Mouse (Mus musculus): ENCODE measurements around the gene Celf2.

The Celf2 gene

GRCm38 (mm10) chr2:7392500-7392899 lies 116.9 kb downstream of the Celf2 start:
- DNase-seq (ENCODE audit: low read depth, low spot score) = no peak

GRCm38 (mm10) chr2:7389264-7389663 lies 120.1 kb downstream of the Celf2 start:
- no peak for DNase-seq (ENCODE audit: low read depth, low spot score)

- DNase-seq (ENCODE audit: low read depth, low spot score) = no peak
These were observed 130.6 kb downstream of the Celf2 start for GRCm38 (mm10) chr2:7378736-7379135.

- DNase-seq (ENCODE audit: low read depth, low spot score) = no peak
These were observed 131.5 kb downstream of the Celf2 start for GRCm38 (mm10) chr2:7377878-7378277.

GRCm38 (mm10) chr2:7367738-7368137 lies 141.6 kb downstream of the Celf2 start:
- DNase-seq (ENCODE audit: low read depth, low spot score) = no peak

GRCm38 (mm10) chr2:7359557-7359956 lies 149.8 kb downstream of the Celf2 start:
- no peak for DNase-seq (ENCODE audit: low read depth, low spot score)

- no peak for DNase-seq (ENCODE audit: low read depth, low spot score)
These were observed 150.5 kb downstream of the Celf2 start for GRCm38 (mm10) chr2:7358816-7359215.

- no peak for DNase-seq (ENCODE audit: low read depth, low spot score)
These were observed 158.1 kb downstream of the Celf2 start for GRCm38 (mm10) chr2:7351234-7351633.

- no peak for DNase-seq (ENCODE audit: low read depth, low spot score)
These were observed 162.5 kb downstream of the Celf2 start for GRCm38 (mm10) chr2:7346703-7347461.

GRCm38 (mm10) chr2:7344951-7345350 lies 164.4 kb downstream of the Celf2 start:
- DNase-seq (ENCODE audit: low read depth, low spot score) = no peak

GRCm38 (mm10) chr2:7342911-7343478 lies 166.4 kb downstream of the Celf2 start:
- DNase-seq (ENCODE audit: low read depth, low spot score) = no peak

GRCm38 (mm10) chr2:7334846-7335245 lies 174.5 kb downstream of the Celf2 start:
- DNase-seq (ENCODE audit: low read depth, low spot score) = no peak

GRCm38 (mm10) chr2:7328018-7328899 lies 181.1 kb downstream of the Celf2 start:
- no peak for DNase-seq (ENCODE audit: low read depth, low spot score)

- DNase-seq (ENCODE audit: low read depth, low spot score) = no peak
These were observed 189.6 kb downstream of the Celf2 start for GRCm38 (mm10) chr2:7319760-7320159.

GRCm38 (mm10) chr2:7311776-7312175 lies 197.6 kb downstream of the Celf2 start:
- no peak for DNase-seq (ENCODE audit: low read depth, low spot score)

GRCm38 (mm10) chr2:7310840-7311182 lies 198.6 kb downstream of the Celf2 start:
- DNase-seq (ENCODE audit: low read depth, low spot score) = no peak

GRCm38 (mm10) chr2:7310129-7310839 lies 199.1 kb downstream of the Celf2 start:
- DNase-seq (ENCODE audit: low read depth, low spot score) = peak; percentile 13

- DNase-seq (ENCODE audit: low read depth, low spot score) = no peak
These were observed 200.0 kb downstream of the Celf2 start for GRCm38 (mm10) chr2:7309324-7309723.

- DNase-seq (ENCODE audit: low read depth, low spot score) = no peak
These were observed 200.6 kb downstream of the Celf2 start for GRCm38 (mm10) chr2:7308731-7309130.

- no peak for DNase-seq (ENCODE audit: low read depth, low spot score)
These were observed 221.9 kb downstream of the Celf2 start for GRCm38 (mm10) chr2:7287434-7287833.

- DNase-seq (ENCODE audit: low read depth, low spot score) = no peak
These were observed 236.1 kb downstream of the Celf2 start for GRCm38 (mm10) chr2:7273214-7273613.

- DNase-seq (ENCODE audit: low read depth, low spot score) = no peak
These were observed 239.3 kb downstream of the Celf2 start for GRCm38 (mm10) chr2:7270051-7270450.
